Mouse (Mus musculus) gastrocnemius, adult 2 months (tissue): ENCODE measurements around the gene Rasa2. TPM values are rescaled to one million over a fixed set of nuclear protein-coding genes. Genes with fewer than 3 reads are reported as not detected.
A peak's percentile ranks its signal among the peaks of the same experiment; 100 is the strongest.
"Not testable (repeated sequence)": the region's sequence is repeated elsewhere in the genome, so short reads cannot be mapped to it uniquely, and the experiment has no call there.

Experiments
- DNase-seq: peaks from one replicate; pipeline ENCODE4 v3.0.0; 2022
- H3K27ac ChIP-seq: fragments of 200-600 bp; 2 replicates; pipeline ENCODE4 v1.8.1; 2022; ENCODE audit warnings: mild to moderate bottlenecking
- H3K4me3 ChIP-seq: fragments of 200-600 bp; 2 replicates; pipeline ENCODE4 v1.8.1; 2022; ENCODE audit warnings: mild to moderate bottlenecking, moderate library complexity
- CTCF ChIP-seq: fragments of 200-600 bp; IDR thresholded peaks from 2 replicates; pipeline ENCODE4 v1.8.1; 2022; ENCODE audit warnings: antibody characterized with exemption, mild to moderate bottlenecking, moderate library complexity
- intact Hi-C: fragments of 180-260 bp; cut with DNase I; formaldehyde crosslinking; loops from one replicate; pipeline ENCODE4 v1.15.1; 2025
- total RNA-seq, 2 experiments: library from RNA; stranded (reverse); gene quantifications; 2 replicates each; pipeline ENCODE4 v1.2.3; 2021

Gene Rasa2
- total RNA-seq, 2 experiments from 2014 or later, result 3.2 to 3.6 TPM

- intact Hi-C loops, result no loop called here
- H3K4me3 ChIP-seq, result no peak overlapping the region
- no peak for TF ChIP-seq CTCF
- peak overlapping the region; percentile 16; the same call in 1 of the 2 replicates for H3K27ac ChIP-seq
- no peak for DNase-seq
Measured at GRCm38 (mm10) chr9:96532531-96532930, 98.9 kb downstream of the Rasa2 start.

GRCm38 (mm10) chr9:96530674-96531081, 100.7 kb downstream of the Rasa2 start:
- peak overlapping the region; percentile 81 for H3K27ac ChIP-seq
- peak; percentile 63 for DNase-seq
- intact Hi-C loops, result no loop called here
- TF ChIP-seq CTCF, result no peak
- peak overlapping the region; percentile 74 for H3K4me3 ChIP-seq

GRCm38 (mm10) chr9:96529961-96530673, 101.3 kb downstream of the Rasa2 start:
- peak overlapping the region; percentile 81 for H3K27ac ChIP-seq
- no peak for DNase-seq
- no peak for TF ChIP-seq CTCF
- H3K4me3 ChIP-seq, result peak overlapping the region; percentile 74
- intact Hi-C loops, result no loop called here

- H3K4me3 ChIP-seq, result no peak overlapping the region
- no peak overlapping the region for H3K27ac ChIP-seq
- intact Hi-C loops, result no loop called here
- DNase-seq, result no peak
- TF ChIP-seq CTCF, result no peak
Measured at GRCm38 (mm10) chr9:96526011-96526410, 105.4 kb downstream of the Rasa2 start.

- intact Hi-C loops, result no loop called here
- Histone ChIP-seq H3K4me3 (peak within 1 kb of the TSS; percentile 35; the same call in 1 of the 2 replicates), H3K27ac (no peak within 1 kb of the TSS)
- peak; percentile 39 for DNase-seq
- TF ChIP-seq CTCF, result no peak
Measured at GRCm38 (mm10) chr9:96524972-96525506, 106.4 kb downstream of the Rasa2 start, which contains the start of gene Gm28729. TSS of gene Gm28729 (minus strand) at chr9:96525264.

- intact Hi-C loops, result no loop called here
Measured at GRCm38 (mm10) chr9:96523148-96523547, 108.3 kb downstream of the Rasa2 start.

GRCm38 (mm10) chr9:96521574-96521973, 109.8 kb downstream of the Rasa2 start:
- DNase-seq, H3K4me3 ChIP-seq, H3K27ac ChIP-seq, intact Hi-C loops: not testable (repeated sequence)
- peak; percentile 7; the same call in 1 of the 2 replicates for TF ChIP-seq CTCF

More at GRCm38 (mm10) chr9:96523148-96523547, 108.3 kb downstream of the Rasa2 start:
- no peak; the same call in 1 of the 2 replicates for TF ChIP-seq CTCF
- no peak overlapping the region for H3K27ac ChIP-seq
- H3K4me3 ChIP-seq, result no peak overlapping the region
- DNase-seq, result no peak

GRCm38 (mm10) chr9:96517429-96517828, 114.0 kb downstream of the Rasa2 start:
- no peak for TF ChIP-seq CTCF
- DNase-seq, result no peak
- Histone ChIP-seq H3K27ac (no peak overlapping the region), H3K4me3 (no peak overlapping the region)
- intact Hi-C loops, result no loop called here

GRCm38 (mm10) chr9:96516806-96517205, 114.6 kb downstream of the Rasa2 start:
- no peak for TF ChIP-seq CTCF
- intact Hi-C loops, result no loop called here
- no peak overlapping the region for H3K27ac ChIP-seq
- no peak for DNase-seq
- no peak overlapping the region for H3K4me3 ChIP-seq

- no peak for TF ChIP-seq CTCF
- Histone ChIP-seq H3K4me3 (no peak overlapping the region), H3K27ac (no peak overlapping the region)
- no peak for DNase-seq
- intact Hi-C loops, result no loop called here
Measured at GRCm38 (mm10) chr9:96515737-96516136, 115.7 kb downstream of the Rasa2 start.

GRCm38 (mm10) chr9:96514278-96514677, 117.1 kb downstream of the Rasa2 start:
- DNase-seq, result no peak
- TF ChIP-seq CTCF, result no peak

GRCm38 (mm10) chr9:96506011-96506498, 125.4 kb downstream of the Rasa2 start:
- intact Hi-C loops, result no loop called here

More at GRCm38 (mm10) chr9:96514278-96514677, 117.1 kb downstream of the Rasa2 start:
- Histone ChIP-seq H3K4me3 (no peak overlapping the region), H3K27ac (no peak overlapping the region)
- intact Hi-C loops, result no loop called here

GRCm38 (mm10) chr9:96505156-96505555, 126.3 kb downstream of the Rasa2 start:
- intact Hi-C loops, result no loop called here

More at GRCm38 (mm10) chr9:96506011-96506498, 125.4 kb downstream of the Rasa2 start:
- peak; percentile 42 for DNase-seq
- peak overlapping the region; percentile 23 for H3K4me3 ChIP-seq
- no peak for TF ChIP-seq CTCF
- peak overlapping the region; percentile 53 for H3K27ac ChIP-seq

More at GRCm38 (mm10) chr9:96505156-96505555, 126.3 kb downstream of the Rasa2 start:
- H3K27ac ChIP-seq, result no peak overlapping the region
- no peak for DNase-seq
- TF ChIP-seq CTCF, result no peak
- no peak overlapping the region for H3K4me3 ChIP-seq
